Mouse (Mus musculus) embryonic fibroblast, embryonic 13.5 days (primary cell): ENCODE measurements at regions not wholly inside any gene's neighbourhood (a gene's known extent, or its start where the extent isn't known, plus 50 kb on each side); places are given as distances from the start of the nearest gene placed in this dataset.

Experiments
- CTCF ChIP-seq: IDR thresholded peaks from 2 replicates; pipeline ENCODE4 v1.5.1; 2011; ENCODE audit warnings: mild to moderate bottlenecking, control low read depth, low read length, moderate library complexity, borderline replicate concordance; ENCODE audit not compliant: insufficient read depth
- POLR2A ChIP-seq: IDR thresholded peaks from 2 replicates; pipeline ENCODE4 v1.6.1; 2011; ENCODE audit warnings: low read depth, mild to moderate bottlenecking, control low read depth, low read length, moderate library complexity

DNA sequence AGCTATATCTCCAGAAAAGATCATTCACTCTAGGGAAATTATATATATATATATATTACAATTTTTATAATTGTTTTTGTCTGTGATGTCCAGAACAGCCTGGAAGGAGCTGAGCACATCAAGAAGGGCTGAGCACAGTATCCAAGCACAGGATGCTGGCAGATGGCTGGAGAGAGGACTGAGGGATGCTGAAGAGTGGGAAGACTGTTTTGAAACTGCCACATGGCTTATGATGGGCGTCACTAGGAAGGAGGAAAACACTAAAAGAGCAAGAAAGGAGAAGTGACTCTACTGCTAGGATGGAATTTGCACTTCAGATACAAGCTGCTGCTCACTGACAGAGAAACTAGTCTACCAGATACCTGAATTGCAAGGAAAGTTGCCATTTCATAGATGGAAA is 50.4 kb upstream of the Atg10 start:
- TF ChIP-seq CTCF (no peak), POLR2A (no peak)
